Mouse (Mus musculus) ES-E14 (cell line): Measurements from ENCODE around the gene Paf1.
A peak's percentile ranks its signal among the peaks of the same experiment; 100 is the strongest.

ENCODE experiments used
- CHD2 ChIP-seq: IDR thresholded peaks from 2 replicates; pipeline ENCODE4 v1.6.1; 2014; ENCODE audit warnings: mild to moderate bottlenecking, low read depth, low read length, inconsistent platforms
- HCFC1 ChIP-seq: IDR thresholded peaks from 2 replicates; pipeline ENCODE4 v1.6.1; 2012; ENCODE audit warnings: low read length, inconsistent platforms, borderline replicate concordance; ENCODE audit not compliant: insufficient read depth
- ZNF384 ChIP-seq: IDR thresholded peaks from 2 replicates; pipeline ENCODE4 v1.6.1; 2012; ENCODE audit warnings: low read depth, low read length, inconsistent platforms

GRCm38 (mm10) chr7:28380237-28381016 is 12.3 kb upstream of the Paf1 start, which contains the start of gene Zfp36:
- TF ChIP-seq HCFC1 (no peak), CHD2 (no peak), ZNF384 (peak; percentile 47; the same call in 1 of the 2 replicates)
